Mouse (Mus musculus): ENCODE measurements around the gene Olfr1132.

DNA sequence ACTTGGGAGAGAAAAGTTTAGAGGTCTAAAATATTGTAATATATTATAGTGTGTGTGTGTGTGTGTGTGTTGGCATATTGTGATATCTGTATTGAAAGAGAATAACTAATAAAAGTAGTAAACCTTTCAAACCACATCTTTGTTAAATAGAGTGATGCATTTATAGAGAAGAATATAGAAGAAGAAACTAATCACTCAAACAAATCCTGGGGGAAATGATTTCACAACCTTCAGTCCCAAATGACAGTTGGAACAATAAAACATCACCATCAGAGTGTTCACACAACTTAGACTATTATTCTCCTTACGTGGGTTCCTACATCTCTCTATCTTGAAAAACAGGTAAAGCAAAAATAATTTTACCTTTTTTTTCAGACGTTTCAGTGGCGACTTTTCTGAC, 10.5 kb downstream of the Olfr1132 start, which contains the start of gene Olfr1131:
- TF ChIP-seq CTCF (conservative IDR thresholded peaks at IDR 0.05; ENCODE audit: low read length), result no peak
- no peak for TF ChIP-seq POU5F1 (IDR thresholded peaks at IDR 0.05; ENCODE audit: borderline replicate concordance, low read length)
- TF ChIP-seq NANOG (IDR thresholded peaks at IDR 0.05; ENCODE audit: borderline replicate concordance, low read length), result no peak
